Mouse (Mus musculus) olfactory bulb, adult 2 months (tissue): ENCODE data around the gene Klf13. TPM values are rescaled to one million over a fixed set of nuclear protein-coding genes. Genes with fewer than 3 reads are reported as not detected.

ENCODE experiments used
- H3K27ac ChIP-seq: fragments of 200-500 bp; 2 replicates; pipeline ENCODE4 v1.5.1; 2012; ENCODE audit warnings: low read depth, low read length; ENCODE audit not compliant: insufficient read depth
- H3K4me1 ChIP-seq: fragments of 200-500 bp; 2 replicates; pipeline ENCODE4 v1.6.1; 2012; ENCODE audit warnings: low read length; ENCODE audit not compliant: control insufficient read depth, insufficient read depth
- H3K4me3 ChIP-seq: fragments of 200-500 bp; 2 replicates; pipeline ENCODE4 v1.5.1; 2012; ENCODE audit warnings: mild to moderate bottlenecking, low read depth, low read length, moderate library complexity; ENCODE audit not compliant: insufficient read depth
- CTCF ChIP-seq: fragments of 200-500 bp; IDR thresholded peaks from 2 replicates; pipeline ENCODE4 v1.5.1; 2012; ENCODE audit warnings: low read depth, mild to moderate bottlenecking, low read length, moderate library complexity; ENCODE audit not compliant: insufficient read depth
- POLR2A ChIP-seq: fragments of 200-500 bp; IDR thresholded peaks from 2 replicates; pipeline ENCODE4 v1.6.1; 2012; ENCODE audit warnings: mild to moderate bottlenecking, low read depth, low read length, moderate library complexity; ENCODE audit not compliant: insufficient read depth
- WGBS: fragments of 180-500 bp; shearing (Covaris S2); methylation state at CpG from one replicate; pipeline ENCODE4 v1.1.7; 2018; 5-methylcytosine and 5-hydroxymethylcytosine counted together
- polyA plus RNA-seq: library from polyadenylated mRNA; stranded (reverse); fragments of >200 nt; gene quantifications from 2 replicates; pipeline ENCODE4 v1.2.4, GENCODE M21; 2012; ENCODE audit warnings: low replicate concordance; ENCODE audit not compliant: missing spikeins, insufficient read depth, insufficient read length

The Klf13 gene
- polyA plus RNA-seq, 1 experiment = 47.4 TPM

DNA sequence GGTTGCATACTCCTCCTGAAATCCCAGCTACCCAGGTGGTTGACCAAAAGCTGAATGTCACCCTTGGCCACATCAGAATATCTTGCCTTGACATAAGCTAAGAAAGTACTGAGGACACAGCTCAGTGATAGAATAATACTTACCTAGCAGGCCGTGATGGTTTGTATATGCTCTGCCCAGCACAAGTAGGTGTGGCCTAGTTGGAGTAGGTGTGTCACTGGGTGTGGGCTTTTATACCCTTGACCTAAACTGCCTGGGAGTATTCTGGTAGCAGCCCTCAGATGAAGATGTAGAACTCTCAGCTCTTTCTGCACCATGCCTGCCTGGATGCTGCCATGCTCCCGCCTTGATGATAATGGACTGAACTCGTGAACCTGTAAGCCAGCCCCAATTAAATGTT is 6.3 kb downstream of the Klf13 start:
- Histone ChIP-seq H3K4me1 (peaks cover 18% of the 10 kb centered on the region), H3K4me3 (no peak overlapping the region), H3K27ac (no peak overlapping the region)
- 82% methylated on average over 3 of the region's 3 CpGs for WGBS
- TF ChIP-seq CTCF (no peak), POLR2A (no peak)

DNA sequence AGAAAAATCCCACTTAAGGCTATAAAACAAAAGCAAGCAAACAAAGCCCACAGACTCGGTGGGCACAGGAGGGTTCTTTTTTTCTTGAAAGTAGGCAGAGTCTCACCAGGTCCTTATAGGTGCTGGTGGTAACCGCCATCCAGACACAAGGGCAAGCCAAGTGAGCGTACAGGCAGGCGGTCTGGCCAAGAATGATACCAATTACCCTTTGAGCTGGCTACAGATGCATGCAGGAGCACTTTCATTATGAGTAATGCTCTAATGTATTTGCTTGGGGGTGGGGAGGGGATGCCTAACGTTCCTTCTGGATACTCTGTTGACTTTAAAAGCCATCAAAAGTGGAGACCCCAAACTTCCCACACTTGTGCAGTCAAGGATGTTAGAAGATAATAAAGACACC is 7.9 kb downstream of the Klf13 start:
- TF ChIP-seq POLR2A = no peak
- Histone ChIP-seq H3K4me3 (no peak overlapping the region), H3K4me1 (peaks cover 27% of the 10 kb centered on the region), H3K27ac (no peak overlapping the region)
- WGBS = 50% methylated on average over 5 of the region's 5 CpGs

DNA sequence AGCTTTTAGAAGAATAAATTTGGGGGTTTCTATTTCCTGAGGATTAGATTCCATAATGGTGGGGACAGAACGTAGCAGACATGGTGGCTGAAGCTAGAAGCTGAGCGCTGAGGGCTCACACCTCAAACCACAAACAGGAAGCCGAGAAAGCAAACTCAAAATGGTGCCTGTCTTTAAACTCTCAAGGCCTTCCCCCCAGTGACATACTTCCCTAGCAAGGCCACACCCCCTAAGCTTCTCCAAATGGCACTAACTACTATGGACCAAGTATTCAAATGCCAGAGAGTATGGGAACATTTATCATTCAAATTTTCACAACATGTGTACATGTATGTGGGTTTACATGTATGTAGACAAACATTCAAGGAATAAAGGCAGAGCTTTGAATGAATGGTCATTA is 8.6 kb downstream of the Klf13 start:
- no peak for TF ChIP-seq POLR2A
- TF ChIP-seq CTCF = no peak
- Histone ChIP-seq H3K4me3 (no peak overlapping the region), H3K27ac (no peak overlapping the region), H3K4me1 (peaks cover 28% of the 10 kb centered on the region)
- WGBS = 74% methylated on average over 3 of the region's 3 CpGs

DNA sequence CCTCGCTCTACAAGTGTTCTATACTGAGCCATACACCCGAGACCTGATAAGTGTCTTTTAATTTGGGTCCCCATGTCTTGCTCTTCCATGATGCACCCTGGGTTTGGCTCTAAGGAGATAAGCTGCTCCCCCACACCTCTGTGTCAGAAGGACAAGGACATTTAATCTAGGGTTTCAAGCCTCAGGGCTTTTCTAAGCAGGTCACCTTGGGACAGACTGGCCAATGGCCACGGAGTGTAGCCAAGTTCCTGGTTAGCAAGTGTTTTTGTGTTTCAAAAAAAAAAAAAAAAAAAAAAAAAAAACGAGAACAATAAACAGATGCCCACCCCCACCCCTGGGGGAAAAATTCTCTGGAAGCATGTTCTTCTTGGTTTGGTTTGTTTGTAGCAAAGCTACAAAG is 9.6 kb downstream of the Klf13 start:
- WGBS = 61% methylated on average over 4 of the region's 4 CpGs

DNA sequence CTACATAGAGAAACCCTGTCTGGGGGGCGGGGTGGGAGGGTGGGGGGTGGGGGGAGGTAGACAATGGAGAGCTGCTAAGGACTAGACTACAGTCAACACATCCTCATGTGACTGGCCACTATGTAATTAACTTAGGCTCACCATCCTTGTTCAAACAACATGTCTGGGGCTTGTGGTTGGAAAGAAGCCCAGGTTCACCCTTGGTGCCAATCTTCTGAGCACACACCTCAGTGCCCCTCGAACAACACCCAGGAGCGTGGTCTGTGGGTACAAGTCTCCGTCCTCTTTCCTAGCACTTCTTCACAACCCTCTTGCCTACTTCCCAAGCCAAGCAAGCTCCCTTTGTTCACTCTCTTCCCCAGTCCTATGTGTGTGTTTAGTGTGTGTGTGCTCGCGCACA is 11.6 kb downstream of the Klf13 start:
- TF ChIP-seq CTCF (no peak), POLR2A (no peak)
- no peak overlapping the region for H3K4me3 ChIP-seq
- no peak overlapping the region for H3K27ac ChIP-seq
- 86% methylated on average over 6 of the region's 6 CpGs for WGBS
- peaks cover 37% of the 10 kb centered on the region for H3K4me1 ChIP-seq

More for the DNA sequence above, 9.6 kb downstream of the Klf13 start:
- Histone ChIP-seq H3K4me1 (peaks cover 31% of the 10 kb centered on the region), H3K4me3 (no peak overlapping the region), H3K27ac (no peak overlapping the region)
- TF ChIP-seq CTCF (no peak), POLR2A (no peak)

DNA sequence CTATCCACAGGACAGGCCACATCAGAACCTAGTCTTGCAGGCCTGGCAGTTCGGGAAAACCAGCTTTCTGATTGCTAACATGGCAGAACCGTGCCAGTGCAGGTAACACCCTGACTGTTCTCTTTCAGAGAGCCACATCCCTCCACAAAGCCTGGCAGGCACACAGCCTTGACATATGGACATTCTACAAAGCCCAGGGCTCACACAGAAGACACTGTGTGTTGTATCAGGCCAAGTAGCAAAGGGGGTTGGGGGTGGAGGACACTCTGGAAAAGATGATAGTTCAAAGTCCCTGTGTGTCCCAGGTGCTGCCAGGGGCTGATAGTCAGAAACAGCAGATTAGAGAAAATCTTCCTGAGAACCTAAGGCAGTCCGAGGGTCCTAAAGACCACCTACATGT is 12.2 kb downstream of the Klf13 start:
- TF ChIP-seq CTCF (no peak), POLR2A (no peak)
- Histone ChIP-seq H3K4me3 (no peak overlapping the region), H3K4me1 (peaks cover 41% of the 10 kb centered on the region), H3K27ac (peak overlapping the region; percentile 38; the same call in 1 of the 2 replicates)
- 57% methylated on average over 3 of the region's 3 CpGs for WGBS

DNA sequence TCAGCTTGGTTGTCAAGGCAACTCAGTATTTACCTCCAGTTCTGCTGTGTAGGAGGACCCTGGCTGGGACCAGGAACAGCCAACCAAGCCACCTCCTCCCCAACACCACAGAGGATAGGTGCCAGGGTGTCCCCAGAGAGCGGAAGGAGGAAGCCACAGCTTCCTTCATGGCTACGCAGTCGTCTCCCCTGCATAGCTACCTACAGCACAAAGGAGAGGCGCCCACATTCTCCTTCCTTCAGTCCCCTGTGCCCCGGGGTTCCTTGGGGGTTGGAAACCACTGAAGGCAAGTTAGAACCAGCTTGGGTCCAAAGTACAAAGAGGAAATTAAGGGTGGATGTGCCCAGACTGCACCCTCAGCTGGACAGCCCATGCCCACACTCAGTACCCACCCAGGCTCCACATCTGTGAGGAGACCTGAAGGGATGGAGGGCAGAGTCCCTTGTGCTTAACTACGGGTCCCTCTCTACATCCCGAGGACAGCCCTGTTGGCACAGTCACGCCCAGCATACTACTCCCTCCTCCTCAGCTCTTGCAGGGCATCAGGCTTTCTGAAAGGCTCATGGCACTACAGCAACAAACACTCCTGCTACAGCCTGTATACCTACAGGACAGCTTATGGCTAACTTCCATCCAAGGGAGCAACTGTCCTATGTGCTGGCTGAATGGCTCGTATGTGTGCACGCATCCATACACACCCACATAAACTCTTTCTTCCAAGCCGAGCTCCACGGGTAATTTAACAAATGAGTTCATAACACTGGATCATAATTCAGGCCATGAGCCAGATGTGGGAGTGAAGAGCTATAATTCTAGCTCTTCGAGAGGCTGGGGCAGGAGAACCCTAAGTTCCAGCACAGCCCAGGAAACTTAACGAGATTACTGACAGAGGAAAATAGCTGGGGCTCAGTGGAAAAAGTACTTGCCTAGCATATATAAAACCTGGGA is 13.0 kb downstream of the Klf13 start:
- TF ChIP-seq POLR2A (0 out of 2 replicates have a peak, but pooled peaks have one; percentile 14), CTCF (no peak)
- Histone ChIP-seq H3K4me3 (no peak overlapping the region), H3K4me1 (peaks cover 41% of the 10 kb centered on the region), H3K27ac (peak overlapping the region; percentile 82)
- 18% methylated on average over 14 of the region's 14 CpGs for WGBS

DNA sequence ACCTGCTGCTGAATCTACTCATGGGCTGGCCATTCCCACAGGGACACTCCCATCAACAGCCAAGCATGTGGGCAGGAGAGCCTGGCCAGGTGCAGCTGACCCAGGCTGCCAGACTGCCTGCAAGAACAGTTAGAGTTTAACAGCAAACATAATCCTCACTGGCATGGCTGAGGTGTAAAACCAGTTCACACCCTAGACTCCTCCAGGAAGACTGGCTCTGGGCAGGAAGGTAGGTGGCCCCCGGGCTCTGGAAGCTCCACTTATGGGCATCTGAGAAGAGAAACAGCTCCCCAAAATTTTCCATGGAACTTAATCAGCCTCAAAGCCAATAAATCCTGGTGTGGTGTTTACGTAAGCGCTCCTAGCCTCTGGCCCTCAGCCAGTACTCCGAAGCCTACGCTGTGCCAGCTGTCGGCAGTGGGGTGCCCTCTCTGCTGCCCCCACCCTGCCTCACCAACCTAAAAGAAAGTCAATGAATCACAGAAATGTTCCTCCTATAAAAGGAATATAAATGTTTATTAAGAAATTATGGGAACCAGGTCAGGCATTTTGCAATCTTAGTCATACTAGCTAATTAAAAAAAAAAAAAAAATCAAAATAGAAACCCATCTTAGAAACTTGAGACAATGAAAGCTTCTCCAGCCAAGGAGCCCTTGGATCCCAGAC is 13.8 kb downstream of the Klf13 start:
- H3K4me3 ChIP-seq = no peak overlapping the region
- H3K4me1 ChIP-seq = peaks cover 43% of the 10 kb centered on the region
- TF ChIP-seq POLR2A (no peak), CTCF (no peak)
- H3K27ac ChIP-seq = peak overlapping the region; percentile 85
- 6% methylated on average over 6 of the region's 6 CpGs for WGBS

DNA sequence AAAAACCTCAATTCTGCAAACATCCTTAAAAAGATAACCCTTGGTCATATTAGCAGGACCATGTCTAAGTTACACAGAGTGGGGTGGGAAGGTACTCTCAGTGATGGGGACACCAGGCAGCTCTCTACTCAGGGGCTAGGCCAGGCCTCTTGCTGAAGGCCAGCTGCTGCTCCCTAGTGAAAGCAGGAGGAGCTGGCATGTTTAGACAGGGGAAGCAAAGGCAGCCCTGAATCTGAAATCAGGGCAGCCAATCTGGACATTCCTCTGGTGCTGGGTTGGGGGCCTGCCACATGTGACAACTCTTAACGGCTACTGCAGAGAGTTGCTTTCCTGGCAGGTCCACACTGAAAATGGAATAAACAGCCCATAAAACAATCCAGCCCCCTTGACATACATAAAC is 14.6 kb downstream of the Klf13 start:
- peak overlapping the region; percentile 85 for H3K27ac ChIP-seq
- peaks cover 50% of the 10 kb centered on the region for H3K4me1 ChIP-seq
- no peak overlapping the region for H3K4me3 ChIP-seq
- TF ChIP-seq CTCF = no peak
- no peak for TF ChIP-seq POLR2A
- 17% methylated on average over 1 of the region's 1 CpGs for WGBS
